In genomic region chr17:67175836-67176235, GRCm38 (mm10) we compare ENCODE assay signal across 8 mouse cellular contexts.
DNase-seq lines count a peak whose midpoint lies in the region; ATAC-seq lines count a peak whose summit lies in the region.

No protein-coding gene starts in this region.

- no peak overlapping the region for H3K27ac ChIP-seq in intestine, embryonic 14.5 days (ENCODE audit: low read depth)
- no peak overlapping the region for H3K27ac ChIP-seq in intestine, embryonic 15.5 days
- no peak overlapping the region for H3K27ac ChIP-seq in neural tube, embryonic 11.5 days (ENCODE audit: low read depth, low read length)

- 38% methylated on average over 2 of the region's 2 CpGs for WGBS in intestine, embryonic 14.5 days
- WGBS in intestine, embryonic 15.5 days = 47% methylated on average over 2 of the region's 2 CpGs
- WGBS in neural tube, embryonic 11.5 days = 56% methylated on average over 2 of the region's 2 CpGs

- H3K9ac ChIP-seq in intestine, embryonic 14.5 days (ENCODE audit: low read length) = no peak overlapping the region
- no peak overlapping the region for H3K9ac ChIP-seq in intestine, embryonic 15.5 days
- no peak overlapping the region for H3K9ac ChIP-seq in neural tube, embryonic 11.5 days (ENCODE audit: low read length)

- H3K4me1 ChIP-seq in intestine, embryonic 14.5 days (replicated peaks; ENCODE audit: control insufficient read depth, insufficient read depth, low read length) = no peaks in the 10 kb centered on the region
- no peaks in the 10 kb centered on the region for H3K4me1 ChIP-seq in intestine, embryonic 15.5 days (replicated peaks)
- no peaks in the 10 kb centered on the region for H3K4me1 ChIP-seq in neural tube, embryonic 11.5 days (ENCODE audit: control insufficient read depth, insufficient read depth, low read length)

- H3K9me3 ChIP-seq in intestine, embryonic 14.5 days (ENCODE audit: control insufficient read depth, low read length) = no peaks in the 10 kb centered on the region; the same call in 1 of the 2 replicates
- no peaks in the 10 kb centered on the region for H3K9me3 ChIP-seq in intestine, embryonic 15.5 days
- H3K9me3 ChIP-seq in neural tube, embryonic 11.5 days (ENCODE audit: control insufficient read depth, low read length) = no peaks in the 10 kb centered on the region

- peak; percentile 53 for DNase-seq in intestine, embryonic 14.5 days (ENCODE audit: low spot score)
- DNase-seq in ZHBTc4 (ENCODE audit: low read depth, low spot score) = peak; percentile 61
- DNase-seq in embryo, embryonic 11 days = peak; percentile 69
- DNase-seq in heart, postnatal 4 days = peak; percentile 50
- DNase-seq in layer of hippocampus, postnatal 14 days (ENCODE audit: low spot score in 2 of 2) = peak; percentile 12 to 41
- DNase-seq in neural tube, embryonic 11.5 days (ENCODE audit: low spot score) = peak; percentile 26
- DNase-seq in spleen, postnatal 4 days (ENCODE audit: low spot score in 2 of 2) = no peak

- no peak for ATAC-seq in intestine, embryonic 14.5 days (replicated peaks; ENCODE audit: low FRiP score, low TSS enrichment, low read depth)
- ATAC-seq in intestine, embryonic 15.5 days = no peak
- ATAC-seq in neural tube, embryonic 11.5 days (ENCODE audit: insufficient read depth, low FRiP score, low TSS enrichment) = no peak

- no peak overlapping the region for H3K4me3 ChIP-seq in intestine, embryonic 14.5 days (ENCODE audit: low read depth, low read length)
- H3K4me3 ChIP-seq in intestine, embryonic 15.5 days (replicated peaks) = no peak overlapping the region
- H3K4me3 ChIP-seq in neural tube, embryonic 11.5 days (ENCODE audit: low read depth, low read length) = no peak overlapping the region

- no peak overlapping the region for H3K4me2 ChIP-seq in intestine, embryonic 14.5 days (ENCODE audit: low read length)
- H3K4me2 ChIP-seq in intestine, embryonic 15.5 days (replicated peaks) = no peak overlapping the region
- H3K4me2 ChIP-seq in neural tube, embryonic 11.5 days (ENCODE audit: low read depth) = no peak overlapping the region

- H3K27me3 ChIP-seq in intestine, embryonic 14.5 days (replicated peaks; ENCODE audit: control insufficient read depth, insufficient read depth, low read length) = no peaks in the 10 kb centered on the region
- H3K27me3 ChIP-seq in intestine, embryonic 15.5 days (replicated peaks) = no peaks in the 10 kb centered on the region
- H3K27me3 ChIP-seq in neural tube, embryonic 11.5 days (ENCODE audit: control insufficient read depth, insufficient read depth, low read length) = no peaks in the 10 kb centered on the region

- H3K36me3 ChIP-seq in intestine, embryonic 14.5 days (ENCODE audit: control insufficient read depth, insufficient read depth, low read length) = no peaks in the 10 kb centered on the region
- no peaks in the 10 kb centered on the region for H3K36me3 ChIP-seq in intestine, embryonic 15.5 days
- H3K36me3 ChIP-seq in neural tube, embryonic 11.5 days (ENCODE audit: control insufficient read depth, insufficient read depth, low read length) = no peaks in the 10 kb centered on the region

Comparison
In these comparisons a context has a peak if more than half of its experiments do, and no peak if none do; other contexts are left out.
1. DNase-seq: peak in intestine, embryonic 14.5 days (single experiment), ZHBTc4 (single experiment), embryo, embryonic 11 days (single experiment), heart, postnatal 4 days (single experiment), layer of hippocampus, postnatal 14 days (2 of 2) and neural tube, embryonic 11.5 days (single experiment); none in spleen, postnatal 4 days (0 of 2).